Mouse (Mus musculus) cerebellum, adult 2 months (tissue): ENCODE measurements at regions not wholly inside any gene's neighbourhood (a gene's known extent, or its start where the extent isn't known, plus 50 kb on each side); places are given as distances from the start of the nearest gene placed in this dataset.
A peak's percentile ranks its signal among the peaks of the same experiment; 100 is the strongest.

Experiments
- CTCF ChIP-seq: fragments of 200-500 bp; IDR thresholded peaks from 2 replicates; pipeline ENCODE4 v1.5.1; 2011; ENCODE audit warnings: low read depth, mild to moderate bottlenecking, control low read depth, low read length, moderate library complexity, borderline replicate concordance; ENCODE audit not compliant: insufficient read depth
- POLR2A ChIP-seq: fragments of 200-500 bp; IDR thresholded peaks from 2 replicates; pipeline ENCODE4 v1.6.1; 2011; ENCODE audit warnings: low read length, control low read depth, borderline replicate concordance; ENCODE audit not compliant: insufficient read depth

GRCm38 (mm10) chr9:97172075-97172474 lies 61.1 kb upstream of the Slc25a36 start:
- TF ChIP-seq CTCF (peak; percentile 23; the same call in 1 of the 2 replicates), POLR2A (no peak)
